Mouse (Mus musculus) spleen, adult 2 months (tissue): ENCODE measurements around the gene Gm10142. TPM values are rescaled to one million over a fixed set of nuclear protein-coding genes. Genes with fewer than 3 reads are reported as not detected.
"Not testable (repeated sequence)": the region's sequence is repeated elsewhere in the genome, so short reads cannot be mapped to it uniquely, and the experiment has no call there.

Source experiments
- DNase-seq, 2 experiments: peaks; one replicate each; pipeline versions ENCODE4 v3.0.0 to v3.0.0-alpha.2; 2012 to 2021; ENCODE audit warnings: low spot score in 2 of 2, low read depth in 1 of 2
- H3K27ac ChIP-seq: fragments of 200-500 bp; 2 replicates; pipeline ENCODE4 v1.5.1; 2012; ENCODE audit warnings: low read length, inconsistent platforms; ENCODE audit not compliant: insufficient read depth
- H3K27me3 ChIP-seq: fragments of 200-500 bp; 2 replicates; pipeline ENCODE4 v1.6.1; 2012; ENCODE audit warnings: mild to moderate bottlenecking, moderate library complexity, low read length, inconsistent platforms; ENCODE audit not compliant: control insufficient read depth, insufficient read depth
- H3K36me3 ChIP-seq: fragments of 200-500 bp; 2 replicates; pipeline ENCODE4 v1.6.1; 2012; ENCODE audit warnings: mild to moderate bottlenecking, low read length, inconsistent platforms; ENCODE audit not compliant: control insufficient read depth, insufficient read depth
- H3K4me1 ChIP-seq: fragments of 200-500 bp; 2 replicates; pipeline ENCODE4 v1.6.1; 2011; ENCODE audit warnings: inconsistent platforms; ENCODE audit not compliant: control insufficient read depth, insufficient read depth, insufficient read length
- H3K4me3 ChIP-seq: fragments of 200-500 bp; 2 replicates; pipeline ENCODE4 v1.5.1; 2011; ENCODE audit warnings: mild to moderate bottlenecking, inconsistent platforms; ENCODE audit not compliant: insufficient read depth, insufficient read length; ENCODE audit errors: extremely low read depth
- CTCF ChIP-seq: fragments of 200-500 bp; IDR thresholded peaks from 2 replicates; pipeline ENCODE4 v1.5.1; 2011; ENCODE audit warnings: mild to moderate bottlenecking, inconsistent platforms; ENCODE audit not compliant: insufficient read depth, insufficient read length, insufficient replicate concordance; ENCODE audit errors: extremely low read depth
- POLR2A ChIP-seq: fragments of 200-500 bp; IDR thresholded peaks from 2 replicates; pipeline ENCODE4 v1.6.1; 2011; ENCODE audit warnings: low read depth, low read length, inconsistent platforms
- WGBS: fragments of 180-500 bp; shearing (Covaris S2); methylation state at CpG from one replicate; pipeline ENCODE4 v1.1.7; 2018; 5-methylcytosine and 5-hydroxymethylcytosine counted together
- polyA plus RNA-seq: library from polyadenylated mRNA; depleted of rRNA; stranded (reverse); fragments of >200 nt; gene quantifications from 2 replicates; pipeline ENCODE4 v1.2.3, GENCODE M21; 2012

The Gm10142 gene
- polyA plus RNA-seq, 1 experiment: 0.39 TPM

DNA sequence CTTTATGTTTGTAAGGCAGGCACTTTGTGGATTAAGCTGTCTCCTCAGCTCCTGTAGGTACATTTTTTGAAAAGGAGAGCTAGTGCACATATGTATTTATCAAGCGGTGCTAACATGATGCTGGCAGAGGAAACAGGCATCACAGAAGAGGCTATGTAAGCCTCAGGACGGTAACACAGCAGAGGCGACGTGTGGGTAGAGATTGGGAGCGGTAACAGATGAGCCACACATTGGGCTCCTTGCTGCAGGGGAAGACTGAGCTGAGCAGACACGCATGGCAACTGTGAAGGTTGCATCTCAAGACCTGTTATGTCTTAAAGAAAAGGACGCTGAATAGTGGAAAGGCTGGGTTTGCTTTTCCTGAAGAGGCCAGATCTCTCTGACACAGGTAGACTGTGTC lies 32.6 kb upstream of the Gm10142 start:
- 79% methylated on average over 7 of the region's 7 CpGs for WGBS
- no peaks in the 10 kb centered on the region for H3K36me3 ChIP-seq
- H3K27me3 ChIP-seq: peaks cover 2% of the 10 kb centered on the region; the same call in 1 of the 2 replicates
- no peaks in the 10 kb centered on the region for H3K4me1 ChIP-seq
- no peak overlapping the region for H3K4me3 ChIP-seq
- TF ChIP-seq POLR2A (no peak), CTCF (no peak)
- no peak for DNase-seq
- no peak overlapping the region for H3K27ac ChIP-seq

DNA sequence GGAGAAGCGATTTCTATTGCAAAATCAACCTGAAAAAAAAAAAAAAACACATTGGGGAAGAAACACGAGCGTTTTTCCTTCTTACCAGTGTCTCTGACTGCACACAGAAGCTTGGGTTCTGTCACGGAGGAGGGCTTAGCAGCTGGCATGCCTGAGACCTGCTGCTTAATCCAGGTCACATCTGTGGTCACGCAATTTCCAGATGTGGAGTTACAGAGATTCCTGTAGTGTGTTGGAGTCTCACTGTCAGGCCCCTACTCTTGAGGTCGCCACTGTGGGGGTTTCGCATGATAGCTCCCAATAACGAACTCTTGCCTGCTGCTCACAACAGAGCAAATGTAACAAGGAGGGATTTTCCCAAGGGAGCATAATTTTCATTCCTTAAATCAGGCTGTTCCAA lies 31.4 kb upstream of the Gm10142 start:
- DNase-seq: no peak
- Histone ChIP-seq H3K4me3 (no peak overlapping the region), H3K27me3 (peaks cover 2% of the 10 kb centered on the region; the same call in 1 of the 2 replicates), H3K27ac (no peak overlapping the region), H3K4me1 (no peaks in the 10 kb centered on the region), H3K36me3 (no peaks in the 10 kb centered on the region)
- TF ChIP-seq CTCF: no peak
- no peak for TF ChIP-seq POLR2A
- WGBS: 30% methylated on average over 8 of the region's 8 CpGs

GRCm38 (mm10) chr10:77685895-77686664 lies 29.5 kb upstream of the Gm10142 start, which contains the start of gene Tspear:
Gene Tspear (plus strand): TSS chr10:77686569.
- H3K36me3 ChIP-seq: no peaks in the 10 kb centered on the region
- no peak for TF ChIP-seq CTCF
- H3K4me1 ChIP-seq: no peaks in the 10 kb centered on the region
- H3K4me3 ChIP-seq: no peak within 1 kb of the TSS
- WGBS: 17% methylated on average over 22 of the region's 22 CpGs
- peaks cover 2% of the 10 kb centered on the region; the same call in 1 of the 2 replicates for H3K27me3 ChIP-seq
- no peak for DNase-seq
- H3K27ac ChIP-seq: no peak within 1 kb of the TSS

- H3K36me3 ChIP-seq: no peaks in the 10 kb centered on the region
- no peak for TF ChIP-seq CTCF
- TF ChIP-seq POLR2A: no peak
- peaks cover 2% of the 10 kb centered on the region; the same call in 1 of the 2 replicates for H3K27me3 ChIP-seq
- no peak for DNase-seq
- no peak overlapping the region for H3K4me3 ChIP-seq
- no peaks in the 10 kb centered on the region for H3K4me1 ChIP-seq
- no peak overlapping the region for H3K27ac ChIP-seq
- WGBS: 53% methylated on average over 10 of the region's 10 CpGs
Measured at GRCm38 (mm10) chr10:77687021-77687420, 28.6 kb upstream of the Gm10142 start.

- WGBS: 52% methylated on average over 3 of the region's 3 CpGs
- not testable (repeated sequence) for H3K4me1 ChIP-seq, H3K27ac ChIP-seq, H3K27me3 ChIP-seq, H3K4me3 ChIP-seq, H3K36me3 ChIP-seq, DNase-seq
Measured at GRCm38 (mm10) chr10:77690356-77690807, 25.2 kb upstream of the Gm10142 start, which contains the start of gene Gm19402. Gene Gm19402 (minus strand): TSS chr10:77690757.

DNA sequence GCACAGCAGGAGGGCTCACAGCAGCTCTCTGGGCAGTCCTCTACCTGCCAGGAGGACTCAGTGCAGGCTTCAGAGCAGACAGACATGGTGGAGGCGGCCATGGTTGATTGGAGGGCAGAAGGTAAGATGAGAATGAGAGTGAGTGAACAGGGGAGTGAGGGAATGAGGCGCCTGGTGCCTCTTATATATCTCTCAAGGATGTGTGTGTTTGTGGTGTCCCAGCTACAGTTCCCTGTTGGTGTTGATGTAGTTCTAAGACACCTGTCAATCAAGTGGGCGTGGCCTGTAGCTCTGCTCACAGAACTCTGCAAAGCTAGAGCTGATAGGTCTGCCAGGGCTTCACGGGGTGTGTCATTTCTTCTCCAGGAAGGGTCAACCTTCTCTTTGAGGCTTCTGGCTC lies 18.5 kb upstream of the Gm10142 start, which contains the start of gene Gm9508:
Gm9508 (minus strand) TSS at position 101 of the 400 bp plus-strand sequence.
- no peak for TF ChIP-seq POLR2A
- TF ChIP-seq CTCF: no peak
- Histone ChIP-seq H3K4me3 (no peak within 1 kb of the TSS), H3K4me1 (no peaks in the 10 kb centered on the region), H3K27ac (no peak within 1 kb of the TSS), H3K27me3 (no peaks in the 10 kb centered on the region), H3K36me3 (no peaks in the 10 kb centered on the region)
- DNase-seq: no peak
- 56% methylated on average over 4 of the region's 4 CpGs for WGBS

DNA sequence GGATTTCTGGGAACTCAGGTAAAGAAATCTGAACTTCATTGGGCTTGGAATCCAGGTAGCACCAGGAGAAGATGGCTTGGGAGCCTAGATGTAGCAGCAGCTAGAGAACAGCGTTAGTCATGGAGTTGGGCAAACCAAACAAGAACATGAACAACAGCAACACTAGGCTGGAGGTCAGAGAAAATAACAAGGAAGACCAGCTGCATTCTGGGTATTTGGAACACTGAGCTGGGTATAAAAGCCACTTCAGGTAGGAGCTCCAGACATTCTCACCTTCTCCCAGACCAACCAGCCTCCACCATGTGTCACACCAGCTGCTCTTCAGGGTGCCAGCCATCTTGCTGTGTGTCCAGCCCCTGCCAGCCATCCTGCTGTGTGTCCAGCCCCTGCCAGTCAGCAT lies 9.3 kb upstream of the Gm10142 start, which contains the start of gene Gm10272:
Gm10272 (plus strand) TSS at position 301 of the 400 bp plus-strand sequence.
- 86% methylated on average over 1 of the region's 1 CpGs for WGBS
- no peak for DNase-seq
- H3K4me1 ChIP-seq: no peaks in the 10 kb centered on the region
- no peak within 1 kb of the TSS for H3K27ac ChIP-seq
- no peak within 1 kb of the TSS for H3K4me3 ChIP-seq
- H3K27me3 ChIP-seq: no peaks in the 10 kb centered on the region
- no peak for TF ChIP-seq POLR2A
- no peak for TF ChIP-seq CTCF
- no peaks in the 10 kb centered on the region for H3K36me3 ChIP-seq
